Mouse (Mus musculus): ENCODE measurements at regions not wholly inside any gene's neighbourhood (a gene's known extent, or its start where the extent isn't known, plus 50 kb on each side); places are given as distances from the start of the nearest gene placed in this dataset.

DNA sequence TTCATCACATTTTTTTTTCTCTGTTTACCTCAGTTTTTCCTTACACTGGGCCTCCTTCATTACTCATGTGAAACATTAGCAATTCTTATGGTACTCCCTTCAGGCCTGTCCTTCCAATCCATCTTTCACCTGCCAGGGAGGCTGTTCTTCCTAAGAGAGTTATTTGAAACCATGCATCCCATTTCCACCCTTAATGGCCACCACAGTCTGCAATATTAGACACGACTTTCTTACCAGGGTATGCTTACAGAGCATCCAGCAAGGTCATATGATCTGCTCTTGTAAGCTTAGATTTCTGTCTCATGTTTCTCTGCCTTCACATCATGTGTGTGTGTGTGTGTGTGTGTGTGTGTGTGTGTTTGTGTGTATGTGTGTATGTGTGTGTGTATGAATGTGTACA, 739.7 kb upstream of the Frg1 start:
- DNase-seq (ENCODE audit: low spot score in 2 of 2) = no peak

DNA sequence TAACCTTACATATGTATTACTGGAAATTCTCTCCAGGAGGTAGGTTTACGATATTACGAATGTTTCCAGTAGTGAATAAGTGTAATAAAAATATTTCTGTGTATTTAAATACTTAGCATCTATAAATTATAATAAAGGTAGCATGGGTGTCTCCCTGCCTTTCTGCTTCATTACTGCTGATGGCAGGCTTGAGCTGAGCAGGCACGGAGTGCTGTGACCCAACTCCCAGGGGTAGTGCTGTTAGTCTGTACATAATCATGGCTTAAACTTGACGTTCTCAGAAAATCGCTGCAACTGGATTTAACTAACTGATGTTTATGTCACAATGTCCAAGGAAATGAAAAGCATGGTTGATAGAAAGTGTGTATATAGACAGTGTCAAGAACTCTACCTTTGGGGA, 727.8 kb upstream of the Frg1 start:
- no peak for DNase-seq (ENCODE audit: low spot score in 2 of 2)

DNA sequence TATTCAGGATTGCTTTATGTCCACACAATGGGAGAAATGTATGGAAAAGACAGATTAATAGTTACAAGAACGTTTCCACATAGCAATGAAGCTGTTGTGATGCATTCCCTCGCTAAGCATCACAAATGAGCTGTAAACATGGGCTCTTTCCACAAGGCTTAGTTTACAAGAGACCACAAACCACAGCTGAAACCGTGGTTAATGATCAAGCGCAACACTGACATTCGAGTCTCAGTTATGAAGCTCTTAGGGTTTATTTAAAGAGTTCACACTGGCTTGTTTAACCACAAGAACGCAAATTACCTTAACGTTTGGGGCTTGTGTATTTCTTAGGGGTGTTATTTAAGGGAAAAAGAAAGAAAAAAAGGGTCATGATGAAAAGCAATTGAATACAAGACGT, 727.3 kb upstream of the Frg1 start:
- no peak for DNase-seq (ENCODE audit: low spot score in 2 of 2)

DNA sequence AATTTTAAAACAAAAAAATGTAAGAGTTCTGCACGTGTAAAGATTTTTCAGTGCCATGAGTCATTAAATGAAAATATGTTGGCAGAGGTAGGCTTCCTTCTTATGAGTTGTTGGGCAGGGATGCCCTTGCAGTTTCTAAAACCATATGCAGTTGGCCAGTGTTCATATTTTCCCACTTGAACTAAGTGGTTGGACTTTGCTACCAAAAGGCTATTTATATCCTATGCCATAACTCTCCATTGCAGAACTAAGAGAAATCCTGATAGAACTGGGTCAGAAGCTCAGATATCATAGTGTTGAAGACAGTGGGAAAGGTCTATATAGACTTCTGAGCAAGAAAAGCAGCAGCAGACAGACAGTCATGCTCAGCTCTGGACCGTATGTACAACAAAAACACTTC, 690.7 kb upstream of the Frg1 start:
- no peak for DNase-seq (ENCODE audit: low spot score in 2 of 2)

DNA sequence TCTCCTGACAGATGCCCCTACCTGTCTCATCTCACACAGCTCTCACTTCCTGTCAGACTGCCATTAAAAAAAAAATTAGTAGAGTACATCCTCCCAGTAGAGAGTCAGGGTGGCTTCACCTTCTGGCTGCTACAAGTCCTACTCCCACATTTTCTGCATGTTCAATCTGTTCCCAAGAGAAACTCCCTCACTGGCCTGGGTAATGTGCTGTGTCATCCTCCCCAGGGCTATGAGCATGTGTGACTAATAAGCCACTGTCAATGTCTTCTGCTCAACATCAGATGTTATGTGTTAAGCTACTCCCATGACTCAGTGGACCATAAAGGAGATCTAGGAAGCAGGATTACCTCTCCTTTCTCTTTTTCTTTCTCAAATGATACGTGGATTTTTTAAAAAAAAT, 652.4 kb upstream of the Frg1 start:
- no peak for DNase-seq (ENCODE audit: low spot score in 2 of 2)

DNA sequence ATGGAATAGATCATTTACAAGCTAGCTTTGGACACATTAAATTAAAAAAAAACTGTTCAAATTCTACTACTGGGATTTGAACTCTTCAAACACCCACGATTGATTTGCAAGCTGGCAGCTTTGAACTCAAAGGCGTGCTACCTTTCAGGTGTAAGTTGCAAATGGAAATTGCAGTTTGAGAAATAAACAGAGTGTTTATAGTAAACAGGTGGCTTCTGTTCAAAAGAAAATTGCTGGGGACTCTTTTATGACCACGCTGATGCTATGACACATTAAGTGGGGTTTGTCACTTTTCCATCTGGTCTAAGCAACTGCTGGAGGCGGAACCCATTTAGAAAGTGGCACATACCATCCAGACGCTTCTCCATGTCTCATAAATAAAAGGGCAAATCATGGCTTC, 626.7 kb upstream of the Frg1 start:
- no peak for DNase-seq (ENCODE audit: low spot score in 2 of 2)

DNA sequence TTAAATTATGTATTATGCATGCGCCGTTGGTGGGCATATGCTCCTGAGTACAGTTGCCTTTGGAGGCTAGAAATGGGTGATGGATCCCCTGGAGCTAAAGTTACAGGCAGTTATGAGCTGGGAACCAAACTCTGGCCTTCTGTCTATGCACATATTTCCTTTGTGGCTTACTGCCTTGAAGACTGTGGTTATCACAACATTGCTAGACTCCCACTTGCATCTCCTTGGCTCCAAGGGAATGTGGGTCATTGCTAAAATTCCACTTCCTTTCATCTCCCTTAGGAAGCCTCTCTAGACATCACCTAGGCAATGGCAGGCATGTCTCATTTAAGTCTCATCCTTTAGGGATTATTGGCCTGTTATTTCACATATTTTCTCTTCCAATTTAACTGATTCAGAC, 622.4 kb upstream of the Frg1 start:
- DNase-seq (ENCODE audit: low spot score in 2 of 2) = no peak

DNA sequence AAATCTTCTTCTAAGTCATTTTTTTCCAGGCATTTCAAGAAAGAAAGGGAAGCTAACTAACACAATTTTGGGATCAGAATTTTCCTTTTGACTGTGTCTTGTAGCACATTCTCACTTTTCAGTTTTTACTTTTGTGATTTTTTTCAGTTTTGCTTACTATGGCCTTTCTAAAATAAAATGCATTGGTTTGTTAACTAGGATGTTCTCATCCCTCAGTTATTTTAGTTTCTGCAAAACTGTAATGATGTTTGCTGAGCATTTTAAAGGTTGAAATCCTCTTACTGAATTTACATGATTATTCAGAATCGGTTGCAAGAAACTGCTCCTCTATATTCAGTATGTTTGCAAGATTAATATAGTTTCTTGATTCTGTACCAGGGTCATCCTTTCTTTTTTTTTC, 610.1 kb upstream of the Frg1 start:
- no peak for DNase-seq (ENCODE audit: low spot score in 2 of 2)

DNA sequence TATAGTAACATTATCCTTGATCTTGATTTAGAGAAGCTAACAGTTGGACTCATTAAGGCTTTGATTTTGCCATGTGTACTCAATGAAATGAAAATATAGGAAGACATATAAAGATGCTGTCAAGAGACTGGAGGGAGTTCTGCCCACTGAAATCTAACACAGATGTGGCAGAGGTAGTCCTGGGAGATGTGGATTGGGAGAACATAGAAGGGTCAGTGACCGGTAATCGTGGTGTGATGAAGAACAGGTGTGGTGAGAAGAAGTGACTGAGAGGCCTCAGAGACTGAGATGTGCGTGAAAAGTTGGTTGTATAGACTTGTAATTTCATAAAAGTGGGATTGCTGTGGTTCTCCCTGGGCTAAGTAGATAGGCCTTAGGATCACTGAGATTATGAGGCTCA, 600.9 kb upstream of the Frg1 start:
- no peak for DNase-seq (ENCODE audit: low spot score in 2 of 2)

DNA sequence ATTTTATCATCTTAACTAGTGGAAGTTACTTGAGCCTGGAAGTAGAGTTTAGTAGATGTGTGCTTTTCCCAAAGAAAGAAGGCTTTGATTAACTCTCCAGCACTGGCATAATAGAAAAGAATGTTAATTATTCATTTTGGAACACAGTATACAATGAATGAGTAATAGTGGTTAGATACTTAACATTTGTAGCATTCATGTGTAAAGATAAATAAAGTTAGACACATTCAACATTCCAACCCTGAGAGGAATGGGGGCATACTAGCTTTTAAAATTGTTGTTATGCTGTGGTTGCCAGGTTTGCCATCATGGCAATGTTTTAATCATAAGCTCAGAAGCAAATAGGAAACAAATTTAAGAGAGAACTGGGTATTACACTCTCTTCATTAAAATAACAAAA, 586.3 kb upstream of the Frg1 start:
- DNase-seq (ENCODE audit: low spot score in 2 of 2) = no peak

DNA sequence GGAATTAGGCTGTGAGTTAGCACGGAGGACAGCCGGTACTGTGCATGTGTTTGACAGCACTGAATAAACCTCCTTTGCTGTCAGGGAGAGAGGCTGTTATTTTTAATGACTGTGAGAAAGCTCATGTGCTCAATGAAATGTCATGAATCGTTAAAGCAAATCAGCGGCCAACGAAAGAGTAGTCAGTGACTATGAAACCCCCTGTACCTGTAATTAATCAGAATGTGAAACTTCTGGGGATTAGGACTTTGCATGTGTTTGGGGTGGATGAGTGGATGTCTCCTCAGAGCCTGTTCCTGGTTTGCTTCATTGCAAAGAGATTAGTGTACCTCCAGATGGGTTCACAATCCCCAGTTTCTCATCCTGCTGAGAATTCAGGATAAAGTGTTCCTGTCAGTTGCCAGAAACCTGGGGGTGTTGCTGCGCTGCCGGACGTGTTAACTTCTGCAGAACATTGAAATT, 572.2 kb upstream of the Frg1 start:
- no peak for DNase-seq (ENCODE audit: low spot score in 2 of 2)

DNA sequence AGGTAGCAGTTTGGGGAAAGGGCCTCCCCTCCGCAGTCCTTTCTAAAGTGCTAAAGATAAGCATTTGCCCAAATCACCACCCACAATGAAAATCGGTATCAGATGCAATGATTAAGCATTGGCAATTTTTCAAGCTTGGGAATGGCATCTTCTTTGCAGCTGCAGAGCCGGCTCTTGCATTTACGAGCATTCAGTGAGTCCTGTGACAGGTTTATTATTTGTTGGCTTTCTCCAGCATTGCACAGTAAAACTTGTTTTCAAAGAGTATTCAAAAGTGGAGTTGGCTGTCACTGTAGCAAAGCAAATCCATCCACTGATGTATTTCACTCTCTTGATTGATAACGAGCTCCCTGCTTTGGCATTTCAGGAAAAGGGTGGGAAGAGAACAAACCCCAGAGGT, 571.3 kb upstream of the Frg1 start:
- no peak for DNase-seq (ENCODE audit: low spot score in 2 of 2)

DNA sequence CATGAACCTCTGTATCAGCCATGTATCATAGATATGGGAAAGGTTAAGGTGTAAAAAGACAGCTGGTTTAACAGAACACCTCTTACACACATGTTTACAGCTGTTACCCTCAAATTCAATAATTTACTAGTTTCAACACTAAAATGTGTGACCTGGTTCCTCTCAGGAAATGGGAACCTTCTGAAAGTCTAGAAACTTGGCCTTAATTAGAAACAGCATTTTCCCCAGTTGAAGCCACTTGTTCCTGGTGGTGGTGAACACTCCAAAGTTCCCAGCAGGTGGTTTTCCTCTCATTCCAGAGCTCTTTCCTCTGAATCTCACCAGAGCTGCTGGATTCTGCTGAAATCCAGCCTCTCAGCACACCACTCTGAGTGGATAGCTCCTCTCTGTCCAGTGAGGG, 570.5 kb upstream of the Frg1 start:
- DNase-seq (ENCODE audit: low spot score in 2 of 2) = no peak

DNA sequence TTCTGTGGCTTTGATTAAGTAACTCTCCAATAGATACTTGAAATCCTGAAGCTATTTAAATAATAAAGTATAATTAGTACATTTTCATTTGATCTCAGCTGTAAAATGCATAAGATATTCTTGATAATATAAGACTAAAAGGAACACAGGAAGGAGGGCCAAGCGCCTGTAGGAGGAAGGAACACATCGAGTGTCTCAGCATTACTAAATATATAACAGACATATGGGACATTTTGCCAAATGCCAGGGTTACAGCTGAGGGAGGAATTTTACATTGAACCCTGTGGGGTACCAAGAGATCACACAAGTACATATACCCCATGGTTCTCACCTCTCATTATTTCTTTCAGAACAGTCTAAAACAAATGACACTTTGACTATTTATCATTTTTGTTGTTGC, 555.5 kb upstream of the Frg1 start:
- no peak for DNase-seq (ENCODE audit: low spot score in 2 of 2)

DNA sequence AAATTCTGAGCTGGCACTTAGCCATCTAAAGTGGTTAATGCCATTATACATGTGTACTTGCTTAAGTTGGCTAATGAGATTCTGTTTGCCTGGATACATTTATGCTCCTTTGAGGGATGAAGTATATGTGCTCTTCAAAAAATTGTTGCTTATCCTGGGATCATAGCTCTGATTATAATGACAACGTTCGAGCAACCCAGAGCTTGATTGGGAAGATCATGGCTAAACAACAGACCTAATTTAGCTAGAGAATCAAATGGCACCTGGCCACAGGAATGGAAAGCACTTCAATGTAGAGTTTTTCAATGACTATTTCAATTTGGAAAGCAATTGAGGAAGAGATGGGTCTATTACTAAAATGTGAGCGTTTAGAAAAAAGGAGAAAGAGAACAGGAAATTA, 553.7 kb upstream of the Frg1 start:
- DNase-seq (ENCODE audit: low spot score in 2 of 2) = no peak

DNA sequence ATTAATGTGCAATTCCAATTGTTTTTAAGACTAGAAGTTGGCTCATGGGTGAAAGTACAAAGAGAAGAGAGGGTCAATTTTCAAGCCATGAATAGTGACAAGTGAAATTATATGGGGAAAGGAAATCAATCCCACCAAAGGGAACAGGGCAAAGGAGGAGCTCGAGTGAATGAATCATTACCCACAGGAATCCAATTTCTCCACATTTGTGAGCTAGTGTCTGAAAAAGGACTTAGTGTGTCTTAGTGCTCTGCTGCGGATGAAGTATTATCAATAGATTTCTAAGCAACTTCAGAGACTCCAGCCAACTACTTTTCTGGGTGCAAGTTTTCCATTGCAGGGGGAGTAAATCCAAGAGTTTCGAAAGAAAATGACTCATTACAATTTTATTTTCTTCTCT, 552.5 kb upstream of the Frg1 start:
- no peak for DNase-seq (ENCODE audit: low spot score in 2 of 2)

DNA sequence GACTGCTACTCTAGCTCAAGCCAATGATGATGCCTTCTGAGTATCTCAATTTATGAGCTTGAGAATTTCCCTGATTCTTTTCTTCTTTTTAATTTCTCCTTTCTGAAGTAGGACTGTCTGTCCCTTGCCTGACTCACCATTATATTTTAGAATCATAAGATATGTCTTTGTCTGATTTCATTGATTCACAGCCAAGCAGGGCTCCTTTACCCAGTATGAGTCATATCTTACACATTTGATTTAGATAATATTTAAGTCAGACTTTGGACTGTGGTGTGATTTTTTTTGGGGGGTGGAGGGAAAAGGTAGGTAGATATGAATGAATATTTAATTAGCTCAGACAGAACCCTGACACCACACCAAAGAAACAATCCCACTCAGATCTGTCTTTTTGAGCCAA, 547.2 kb upstream of the Frg1 start:
- DNase-seq (ENCODE audit: low spot score in 2 of 2) = no peak

DNA sequence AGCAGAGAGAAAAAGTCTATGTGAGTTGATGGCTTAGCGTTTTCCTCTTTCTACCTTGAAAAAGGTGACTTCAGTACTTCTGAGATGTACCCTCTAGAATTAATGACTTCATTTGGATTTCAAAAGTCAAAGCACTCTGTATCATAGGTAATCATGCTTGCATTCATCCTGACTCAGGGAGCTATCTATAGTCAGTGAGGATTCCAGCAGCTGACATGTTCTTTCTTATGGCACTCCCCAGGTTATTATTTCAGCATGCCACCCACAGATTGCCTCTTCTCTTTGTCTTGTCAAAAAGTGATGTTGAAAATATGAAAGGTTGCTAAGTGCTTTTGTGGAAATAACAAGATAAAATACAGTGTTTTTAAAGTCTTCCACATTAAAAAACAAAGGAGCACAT, 540.0 kb upstream of the Frg1 start:
- no peak for DNase-seq (ENCODE audit: low spot score in 2 of 2)

DNA sequence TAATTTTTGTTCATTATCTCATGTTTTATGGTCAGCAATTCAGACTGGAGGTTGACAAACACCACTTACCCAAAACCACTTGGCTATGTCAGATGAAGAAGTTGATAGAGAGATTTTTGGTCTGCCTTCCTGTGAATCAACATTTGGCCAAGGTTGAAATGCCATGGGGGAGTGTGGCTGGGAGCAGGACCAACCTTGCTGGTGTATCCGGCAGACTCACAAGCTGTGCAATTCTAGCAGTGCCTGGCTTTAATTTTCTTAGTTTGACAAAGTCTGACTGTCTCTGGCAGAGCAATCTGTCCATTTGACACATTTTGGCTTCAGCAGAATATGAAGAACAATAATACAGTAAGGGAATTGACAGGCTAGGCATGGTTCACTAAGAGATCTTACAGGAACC, 533.9 kb upstream of the Frg1 start:
- no peak for DNase-seq (ENCODE audit: low spot score in 2 of 2)

DNA sequence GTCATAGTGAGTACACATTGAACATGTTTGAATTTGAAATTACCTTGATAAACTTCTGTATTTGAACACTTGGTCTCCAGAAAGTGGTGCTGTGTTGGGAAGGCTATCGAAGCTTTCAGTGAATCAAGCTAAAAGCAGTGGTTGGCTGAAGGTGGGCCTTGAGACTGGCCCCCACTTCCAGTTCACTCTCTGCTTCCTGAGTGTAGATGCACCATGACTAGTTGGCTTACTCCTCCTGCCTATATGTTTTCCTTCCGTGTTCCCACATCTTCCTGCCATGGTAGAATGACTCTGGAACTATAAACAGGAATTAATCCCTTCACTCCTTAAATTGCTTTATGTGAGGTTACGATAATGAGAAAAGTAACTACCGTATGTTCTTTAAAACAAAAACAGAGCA, 522.4 kb upstream of the Frg1 start:
- DNase-seq (ENCODE audit: low spot score in 2 of 2) = no peak

DNA sequence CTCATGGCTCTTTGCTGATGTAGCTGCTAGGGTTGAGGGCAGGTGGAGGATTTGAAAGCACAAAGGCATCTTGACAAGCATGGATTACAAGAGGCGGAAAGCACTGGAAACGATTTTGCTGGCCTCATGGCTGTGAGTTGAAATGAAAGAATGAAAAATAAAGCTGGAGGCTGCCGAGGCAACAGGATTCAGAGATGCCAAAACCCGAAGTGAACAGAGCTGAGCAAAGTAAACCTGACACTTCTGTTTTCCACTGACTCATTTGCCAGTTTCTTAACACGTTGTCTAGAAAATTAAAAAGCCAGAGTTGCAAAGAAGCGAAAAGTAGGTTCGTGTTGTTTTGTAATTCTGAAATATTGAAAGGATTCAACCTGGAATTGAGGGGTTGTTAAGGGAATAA, 504.2 kb upstream of the Frg1 start:
- no peak for DNase-seq (ENCODE audit: low spot score in 2 of 2)

DNA sequence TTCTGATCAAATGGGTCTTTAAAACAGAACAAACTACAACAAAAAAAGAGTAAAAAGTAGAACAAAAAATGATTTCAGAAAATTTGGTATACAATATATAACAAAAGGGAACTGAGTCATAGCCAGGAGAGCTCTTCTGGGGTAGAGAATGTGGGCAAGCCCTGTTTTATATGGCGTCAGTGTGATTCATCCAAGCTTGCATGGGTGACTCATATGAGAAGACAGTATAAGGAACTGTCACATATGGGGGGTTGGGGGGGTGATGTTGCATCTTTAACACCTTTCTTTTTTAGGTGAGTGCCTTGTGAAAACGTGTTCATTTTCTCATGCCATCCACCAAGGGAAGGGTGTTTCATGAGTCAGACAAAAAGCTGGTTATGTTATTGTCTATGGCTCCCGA, 503.7 kb upstream of the Frg1 start:
- no peak for DNase-seq (ENCODE audit: low spot score in 2 of 2)

DNA sequence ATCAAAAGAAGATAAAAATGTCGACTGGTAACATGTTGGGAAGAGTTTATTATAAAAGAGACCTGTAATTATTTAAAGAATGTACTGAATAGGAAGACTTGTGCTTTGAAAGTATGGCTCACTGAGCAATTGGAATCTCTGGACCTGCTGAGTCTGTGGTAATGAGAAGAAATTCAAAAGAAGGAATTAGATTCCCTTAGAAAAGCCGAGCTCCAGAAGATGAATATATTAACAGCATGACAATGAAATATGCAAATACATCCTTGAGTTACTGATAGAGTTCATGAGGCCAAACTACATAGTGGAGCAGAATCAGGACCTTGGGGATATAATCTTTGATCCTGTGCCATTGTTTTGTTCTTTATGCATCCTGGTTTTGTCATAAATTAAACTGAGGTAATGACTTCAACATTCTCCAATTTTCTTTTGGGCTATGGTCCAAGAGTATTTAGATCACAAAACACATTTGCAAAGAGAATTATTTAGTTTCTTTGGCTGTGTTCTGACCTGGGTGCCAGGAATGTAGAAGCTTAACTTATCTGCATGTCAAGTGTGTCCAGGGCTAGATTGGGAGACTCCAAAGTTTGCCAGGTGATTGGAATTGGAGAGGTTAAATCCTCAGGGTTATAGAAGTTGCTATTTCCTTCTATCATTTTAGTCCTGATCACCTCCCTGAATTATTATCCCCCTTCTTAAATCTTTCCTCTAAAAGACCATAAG, 461.3 kb upstream of the Frg1 start:
- no peak for DNase-seq (ENCODE audit: low spot score in 2 of 2)

Data from gastrocnemius, postnatal 4 days (tissue).